Mouse (Mus musculus) embryonic fibroblast, embryonic 13.5 days (primary cell): ENCODE measurements around the gene Khnyn.

Experiments used
- CTCF ChIP-seq: IDR thresholded peaks from 2 replicates; pipeline ENCODE4 v1.5.1; 2011; ENCODE audit warnings: mild to moderate bottlenecking, control low read depth, low read length, moderate library complexity, borderline replicate concordance; ENCODE audit not compliant: insufficient read depth
- POLR2A ChIP-seq: IDR thresholded peaks from 2 replicates; pipeline ENCODE4 v1.6.1; 2011; ENCODE audit warnings: low read depth, mild to moderate bottlenecking, control low read depth, low read length, moderate library complexity

- TF ChIP-seq CTCF: no peak
- peak; percentile 90 for TF ChIP-seq POLR2A
These were observed 1.1 kb downstream of the Khnyn start for GRCm38 (mm10) chr14:55885791-55886271.
